Mouse (Mus musculus) intestine, embryonic 14.5 days (tissue): ENCODE measurements around the gene Gcc2. TPM values are rescaled to one million over a fixed set of nuclear protein-coding genes. Genes with fewer than 3 reads are reported as not detected.
"Not testable (repeated sequence)": the region's sequence is repeated elsewhere in the genome, so short reads cannot be mapped to it uniquely, and the experiment has no call there.

Source experiments
- ATAC-seq: fragments of 200-750 bp; cut with Nextera tagmentation; replicated peaks from 2 replicates; pipeline ENCODE4 v1.8.0; 2017; ENCODE audit warnings: low read depth, moderate number of reproducible peaks, moderate TSS enrichment, moderate library complexity; ENCODE audit not compliant: low FRiP score, low TSS enrichment
- DNase-seq: peaks from one replicate; pipeline ENCODE4 v3.0.0-alpha.2; 2018; ENCODE audit warnings: low spot score
- H3K27ac ChIP-seq: fragments of 300-500 bp; sonication (generic); 2 replicates; pipeline ENCODE4 v1.5.1; 2014; ENCODE audit warnings: low read depth, mild to moderate bottlenecking, control low read depth
- H3K27me3 ChIP-seq: fragments of 300-500 bp; sonication (generic); replicated peaks from 2 replicates; pipeline ENCODE4 v1.6.1; 2014; ENCODE audit warnings: low read length, control low read depth; ENCODE audit not compliant: control insufficient read depth, insufficient read depth
- H3K36me3 ChIP-seq: fragments of 300-500 bp; sonication (generic); 2 replicates; pipeline ENCODE4 v1.6.1; 2014; ENCODE audit warnings: low read length, control low read depth; ENCODE audit not compliant: control insufficient read depth, insufficient read depth
- H3K4me1 ChIP-seq: fragments of 300-500 bp; sonication (generic); replicated peaks from 2 replicates; pipeline ENCODE4 v1.6.1; 2014; ENCODE audit warnings: low read length, control low read depth, mixed read lengths; ENCODE audit not compliant: control insufficient read depth, insufficient read depth
- H3K4me2 ChIP-seq: fragments of 300-500 bp; sonication (generic); 2 replicates; pipeline ENCODE4 v1.6.1; 2014; ENCODE audit warnings: low read length
- H3K4me3 ChIP-seq: fragments of 300-500 bp; sonication (generic); 2 replicates; pipeline ENCODE4 v1.5.1; 2014; ENCODE audit warnings: low read depth, low read length, control low read depth, mixed read lengths
- H3K9ac ChIP-seq: fragments of 300-500 bp; sonication (generic); 2 replicates; pipeline ENCODE4 v1.6.1; 2014; ENCODE audit warnings: mild to moderate bottlenecking, low read length
- H3K9me3 ChIP-seq: fragments of 300-500 bp; sonication (generic); 2 replicates; pipeline ENCODE4 v1.6.1; 2016; ENCODE audit warnings: low read length, control low read depth; ENCODE audit not compliant: control insufficient read depth
- WGBS: fragments of 180-500 bp; shearing (Covaris S2); extraction: QIAGEN DNeasy Blood & Tissue Kit; methylation state at CpG from one replicate; pipeline ENCODE4 v1.1.7; 2014; 5-methylcytosine and 5-hydroxymethylcytosine counted together
- polyA plus RNA-seq: library from polyadenylated mRNA; unstranded; fragments of >200 nt; fragmentation: Nextera tagmentation; extraction: Ambion mirVana; gene quantifications from 2 replicates; pipeline ENCODE4 v1.2.1, GENCODE M21; 2014

Gene Gcc2
- polyA plus RNA-seq, 1 experiment from 2014 or later, result 65.5 TPM

GRCm38 (mm10) chr10:58326271-58326670, 71.0 kb downstream of the Gcc2 start:
- H3K4me1 ChIP-seq, result peaks cover 18% of the 10 kb centered on the region
- WGBS, result 48% methylated on average over 3 of the region's 3 CpGs
- no peaks in the 10 kb centered on the region for H3K9me3 ChIP-seq
- peak overlapping the region; percentile 72 for H3K4me2 ChIP-seq
- H3K27ac ChIP-seq, result no peak overlapping the region
- no peaks in the 10 kb centered on the region for H3K27me3 ChIP-seq
- ATAC-seq, result no peak
- no peak overlapping the region for H3K4me3 ChIP-seq
- no peak overlapping the region for H3K9ac ChIP-seq
- H3K36me3 ChIP-seq, result no peaks in the 10 kb centered on the region
- no peak for DNase-seq

- ATAC-seq, H3K27me3 ChIP-seq, H3K27ac ChIP-seq, H3K36me3 ChIP-seq, H3K9me3 ChIP-seq, H3K4me3 ChIP-seq, DNase-seq, H3K4me2 ChIP-seq, H3K9ac ChIP-seq: not testable (repeated sequence)
- WGBS, result 96% methylated on average over 6 of the region's 6 CpGs
- peaks cover 18% of the 10 kb centered on the region for H3K4me1 ChIP-seq
Observed at GRCm38 (mm10) chr10:58327836-58328235, 72.5 kb downstream of the Gcc2 start.

GRCm38 (mm10) chr10:58328517-58329108, 73.3 kb downstream of the Gcc2 start:
- H3K4me2 ChIP-seq, result no peak overlapping the region
- ATAC-seq, result no peak
- H3K36me3 ChIP-seq, result no peaks in the 10 kb centered on the region
- DNase-seq, result no peak
- no peak overlapping the region for H3K9ac ChIP-seq
- WGBS, result 94% methylated on average over 8 of the region's 8 CpGs
- H3K4me1 ChIP-seq, result peaks cover 18% of the 10 kb centered on the region
- H3K27me3 ChIP-seq, result no peaks in the 10 kb centered on the region
- H3K27ac ChIP-seq, result no peak overlapping the region
- no peak overlapping the region for H3K4me3 ChIP-seq
- H3K9me3 ChIP-seq, result no peaks in the 10 kb centered on the region

GRCm38 (mm10) chr10:58330635-58331034, 75.3 kb downstream of the Gcc2 start:
- no peak overlapping the region for H3K27ac ChIP-seq
- no peak overlapping the region for H3K4me3 ChIP-seq
- DNase-seq (no peak), ATAC-seq (no peak)
- H3K27me3 ChIP-seq, result no peaks in the 10 kb centered on the region
- H3K9me3 ChIP-seq, result no peaks in the 10 kb centered on the region
- peaks cover 10% of the 10 kb centered on the region for H3K4me1 ChIP-seq
- H3K4me2 ChIP-seq, result no peak overlapping the region
- no peaks in the 10 kb centered on the region for H3K36me3 ChIP-seq
- H3K9ac ChIP-seq, result no peak overlapping the region

GRCm38 (mm10) chr10:58331741-58332140, 76.4 kb downstream of the Gcc2 start:
- Histone ChIP-seq H3K4me3 (no peak overlapping the region), H3K4me2 (no peak overlapping the region), H3K36me3 (no peaks in the 10 kb centered on the region), H3K27me3 (no peaks in the 10 kb centered on the region), H3K9me3 (no peaks in the 10 kb centered on the region), H3K4me1 (peaks cover 11% of the 10 kb centered on the region), H3K27ac (no peak overlapping the region), H3K9ac (no peak overlapping the region)
- ATAC-seq (no peak), DNase-seq (no peak)

GRCm38 (mm10) chr10:58333414-58333813, 78.1 kb downstream of the Gcc2 start:
- DNase-seq (no peak), ATAC-seq (no peak)
- Histone ChIP-seq H3K27ac (no peak overlapping the region), H3K36me3 (no peaks in the 10 kb centered on the region), H3K9ac (no peak overlapping the region), H3K9me3 (no peaks in the 10 kb centered on the region), H3K4me1 (peaks cover 20% of the 10 kb centered on the region), H3K27me3 (no peaks in the 10 kb centered on the region), H3K4me2 (no peak overlapping the region), H3K4me3 (no peak overlapping the region)
- WGBS, result 76% methylated on average over 5 of the region's 5 CpGs

GRCm38 (mm10) chr10:58336156-58336555, 80.9 kb downstream of the Gcc2 start:
- Histone ChIP-seq H3K4me2 (no peak overlapping the region), H3K27me3 (no peaks in the 10 kb centered on the region), H3K9me3 (no peaks in the 10 kb centered on the region), H3K4me3 (no peak overlapping the region), H3K36me3 (no peaks in the 10 kb centered on the region), H3K27ac (peak overlapping the region; percentile 91), H3K9ac (0 out of 2 replicates have a peak overlapping the region, but pooled peaks have one; percentile 13), H3K4me1 (peaks cover 26% of the 10 kb centered on the region)
- no peak for DNase-seq
- WGBS, result 58% methylated on average over 1 of the region's 1 CpGs
- peak; percentile 47; the same call in 1 of the 2 replicates for ATAC-seq

- H3K4me3 ChIP-seq, H3K4me2 ChIP-seq, H3K36me3 ChIP-seq, ATAC-seq, DNase-seq, H3K9ac ChIP-seq, H3K9me3 ChIP-seq, H3K27me3 ChIP-seq: not testable (repeated sequence)
- 91% methylated on average over 4 of the region's 4 CpGs for WGBS
- peak overlapping the region; percentile 91; the same call in 1 of the 2 replicates for H3K27ac ChIP-seq
- peaks cover 35% of the 10 kb centered on the region for H3K4me1 ChIP-seq
Observed at GRCm38 (mm10) chr10:58337091-58337490, 81.8 kb downstream of the Gcc2 start.

- no peaks in the 10 kb centered on the region for H3K27me3 ChIP-seq
- H3K36me3 ChIP-seq, result no peaks in the 10 kb centered on the region
- peaks cover 47% of the 10 kb centered on the region for H3K4me1 ChIP-seq
- no peak overlapping the region for H3K4me2 ChIP-seq
- WGBS, result 29% methylated on average over 1 of the region's 1 CpGs
- H3K9ac ChIP-seq, result no peak overlapping the region
- ATAC-seq (no peak), DNase-seq (no peak)
- H3K27ac ChIP-seq, result peak overlapping the region; percentile 51
- H3K9me3 ChIP-seq, result no peaks in the 10 kb centered on the region
- H3K4me3 ChIP-seq, result no peak overlapping the region
Observed at GRCm38 (mm10) chr10:58338590-58338989, 83.3 kb downstream of the Gcc2 start.
